Mouse (Mus musculus): ENCODE measurements around the gene Tubg2.

Tubg2 gene

DNA sequence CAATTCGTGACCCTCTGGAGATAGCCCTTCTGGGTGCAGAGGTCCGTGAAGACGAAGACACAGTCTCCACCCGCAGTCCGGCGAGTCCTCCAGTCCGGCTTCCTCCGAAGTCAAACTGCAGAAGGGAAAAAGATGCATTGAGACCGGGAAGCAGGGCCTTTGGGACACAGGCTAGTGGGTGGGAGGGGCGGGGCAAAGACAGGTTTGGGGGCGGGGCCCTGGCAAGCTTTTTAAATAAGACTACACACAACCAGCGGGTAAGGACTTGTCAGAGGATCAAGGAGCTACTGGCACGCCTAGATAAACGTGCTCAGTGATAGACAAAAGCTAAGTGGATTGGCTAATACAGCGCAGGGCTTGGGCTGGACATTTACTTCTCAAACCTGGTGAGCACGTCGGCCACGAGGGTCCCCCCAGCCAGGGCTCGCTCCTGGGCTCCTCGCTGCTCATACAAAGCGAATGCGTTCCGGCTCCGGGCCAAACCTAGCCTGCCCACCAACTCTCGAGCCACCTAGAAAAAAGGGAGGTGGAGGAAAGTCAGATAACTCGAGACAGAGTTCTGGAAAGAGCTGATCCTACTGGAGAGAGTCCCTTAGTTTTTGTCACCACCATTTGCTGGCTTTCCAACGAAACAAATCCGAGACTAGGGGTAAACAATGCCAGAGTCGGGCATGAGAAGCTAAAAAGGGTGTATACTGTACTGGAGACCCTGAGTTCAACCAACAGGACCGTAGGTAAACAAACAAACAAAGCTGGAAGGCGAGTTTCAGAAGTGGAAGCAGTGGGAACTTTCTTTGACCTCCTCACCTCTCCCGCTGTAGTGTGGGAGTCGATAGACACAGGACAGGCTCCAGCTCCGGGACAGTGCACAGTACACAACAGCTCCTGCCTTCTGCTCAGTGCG lies 9.2 kb downstream of the Tubg2 start:
- no peak for DNase-seq (ENCODE audit: low spot score in 2 of 2)

GRCm38 (mm10) chr11:101166357-101166756 lies 10.7 kb downstream of the Tubg2 start:
- no peak for DNase-seq (ENCODE audit: low spot score in 2 of 2)

DNA sequence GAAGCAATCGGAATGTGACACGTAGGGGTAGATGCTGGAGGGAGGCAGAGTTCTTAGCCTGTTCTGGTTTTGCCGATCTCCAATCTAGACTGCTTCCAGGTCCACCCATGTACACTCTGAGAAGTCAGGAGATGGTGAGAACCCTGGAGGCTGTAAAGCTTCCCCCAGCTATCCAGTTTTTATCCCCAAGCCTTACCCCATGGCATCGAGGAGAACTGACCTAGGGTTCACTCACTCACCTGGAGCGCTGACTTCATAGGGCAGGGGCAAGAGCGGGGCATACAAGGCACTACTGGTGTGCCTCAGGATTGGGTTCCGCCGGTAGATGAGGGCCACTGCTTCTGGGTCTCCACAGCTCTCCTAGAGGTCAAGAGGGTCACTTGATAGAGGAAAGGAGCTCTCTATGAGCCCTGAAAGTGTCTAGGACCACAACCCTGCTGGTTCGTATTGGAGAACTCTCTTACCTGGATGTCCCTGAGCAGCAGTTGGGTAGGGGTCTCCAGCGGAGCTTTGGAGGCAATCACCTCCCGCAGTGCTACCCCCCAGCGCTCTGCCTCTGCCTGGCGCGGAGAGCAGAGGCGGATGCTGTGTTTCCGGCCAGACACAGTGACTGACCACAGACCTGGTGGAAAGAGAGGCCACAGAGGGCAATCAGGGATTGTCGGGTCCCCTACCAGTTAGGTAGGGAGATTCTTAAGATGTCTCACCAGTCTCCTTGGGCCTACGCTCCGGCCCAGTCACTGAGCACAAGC lies 11.7 kb downstream of the Tubg2 start:
- no peak for DNase-seq (ENCODE audit: low spot score in 2 of 2)

- DNase-seq (ENCODE audit: low spot score in 2 of 2) = no peak
Observed at GRCm38 (mm10) chr11:101167963-101168300, 12.2 kb downstream of the Tubg2 start.

DNA sequence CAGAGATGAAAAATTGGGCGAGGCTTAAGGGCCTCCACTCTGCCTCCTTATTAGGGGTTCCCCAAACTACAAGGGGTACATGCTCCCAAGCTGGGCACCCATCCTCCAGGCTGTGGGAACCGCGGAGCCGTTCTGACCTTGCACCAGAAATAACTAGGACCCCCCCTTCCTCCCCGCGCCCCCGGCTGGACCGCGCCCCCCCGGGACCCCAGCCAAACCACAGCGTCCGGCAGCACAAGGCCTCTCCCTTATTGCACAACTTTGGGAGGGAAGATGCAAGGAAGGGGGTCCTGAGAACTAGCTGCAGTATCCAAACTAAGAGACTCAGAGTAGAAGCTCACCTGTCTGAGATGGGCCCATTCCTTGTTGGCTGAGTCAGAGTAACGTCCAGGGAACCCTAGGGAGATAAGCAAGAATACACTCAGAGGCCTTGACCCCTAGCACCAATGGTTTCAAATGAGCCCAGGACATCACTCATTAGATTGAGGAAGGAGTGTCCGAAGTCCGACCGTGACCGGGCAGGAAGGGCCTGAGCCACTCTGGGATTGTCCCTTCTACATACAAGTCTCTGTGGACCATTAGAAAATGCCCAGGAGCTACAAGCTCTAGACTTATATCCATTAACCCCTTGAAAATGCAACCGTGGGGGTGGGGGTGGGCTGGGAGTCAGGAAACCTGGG lies 12.7 kb downstream of the Tubg2 start:
- DNase-seq (ENCODE audit: low spot score in 2 of 2) = no peak

DNA sequence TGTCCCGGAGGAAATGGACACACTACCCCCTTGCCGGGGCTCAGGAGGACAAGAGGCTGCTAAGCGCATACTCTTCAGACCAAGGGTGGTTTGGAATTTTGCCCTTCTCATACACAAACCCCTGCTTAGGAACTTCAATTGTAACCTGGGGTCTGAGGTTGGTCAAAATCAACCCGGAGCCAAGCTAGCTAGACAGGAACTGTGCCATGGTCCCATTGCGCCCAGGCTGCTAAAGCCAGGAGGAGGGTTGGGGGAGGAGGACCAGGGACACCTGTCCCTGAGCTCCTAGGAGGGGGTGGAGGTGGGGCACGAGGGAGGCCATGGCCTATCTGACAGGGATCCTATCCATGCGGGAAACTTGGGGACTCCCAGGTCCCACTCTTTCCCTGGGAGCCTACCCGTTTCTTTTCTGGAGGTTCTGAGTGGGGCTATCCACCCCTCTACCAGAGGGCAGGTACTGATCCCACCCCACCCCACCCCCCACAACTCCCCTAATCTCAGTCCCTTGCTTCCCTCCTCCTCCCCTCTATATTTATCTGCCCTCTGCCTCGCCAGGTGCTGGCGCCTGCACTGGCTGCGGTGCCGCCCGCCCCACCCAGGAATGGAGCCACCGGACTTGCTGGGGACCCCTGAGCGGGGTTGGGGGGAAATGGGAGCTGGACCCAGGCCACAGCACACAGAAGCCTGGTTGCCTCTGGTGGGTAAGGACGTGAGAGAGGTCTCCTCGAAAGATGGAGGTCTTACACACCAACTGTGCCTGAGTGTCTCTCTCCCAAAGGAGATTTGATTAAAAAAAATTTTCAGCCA lies 13.8 kb downstream of the Tubg2 start:
- DNase-seq (ENCODE audit: low spot score in 2 of 2) = no peak

DNA sequence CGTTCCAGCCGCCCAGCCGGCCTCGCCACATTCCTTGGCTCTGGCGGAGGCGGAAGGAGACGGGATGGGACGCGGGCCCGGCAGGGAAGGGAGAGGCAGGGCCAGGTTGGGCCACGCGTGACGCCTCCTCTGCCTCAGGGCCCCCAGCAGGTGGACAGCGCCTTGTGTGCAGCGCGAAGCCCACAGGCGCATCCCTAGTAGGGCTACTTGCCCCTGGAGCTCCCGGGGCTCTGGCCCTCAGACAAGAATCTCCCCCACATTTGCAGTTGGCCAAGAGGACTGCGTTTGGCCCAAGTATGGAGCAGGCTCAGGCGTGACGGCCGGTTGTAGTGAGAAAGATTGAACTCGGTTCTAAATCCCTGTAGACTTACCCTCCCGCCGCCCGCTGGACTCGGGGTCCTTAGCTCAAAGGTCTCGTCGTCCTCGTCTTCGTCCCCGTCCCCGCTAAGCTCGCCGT lies 14.7 kb downstream of the Tubg2 start, which contains the start of gene Cntnap1:
Gene Cntnap1, plus strand, starts transcription at position 170 of the 457 bp plus-strand sequence.
- peak in 1 of 2 experiments; percentile 81 for DNase-seq (ENCODE audit: low spot score in 2 of 2)

DNA sequence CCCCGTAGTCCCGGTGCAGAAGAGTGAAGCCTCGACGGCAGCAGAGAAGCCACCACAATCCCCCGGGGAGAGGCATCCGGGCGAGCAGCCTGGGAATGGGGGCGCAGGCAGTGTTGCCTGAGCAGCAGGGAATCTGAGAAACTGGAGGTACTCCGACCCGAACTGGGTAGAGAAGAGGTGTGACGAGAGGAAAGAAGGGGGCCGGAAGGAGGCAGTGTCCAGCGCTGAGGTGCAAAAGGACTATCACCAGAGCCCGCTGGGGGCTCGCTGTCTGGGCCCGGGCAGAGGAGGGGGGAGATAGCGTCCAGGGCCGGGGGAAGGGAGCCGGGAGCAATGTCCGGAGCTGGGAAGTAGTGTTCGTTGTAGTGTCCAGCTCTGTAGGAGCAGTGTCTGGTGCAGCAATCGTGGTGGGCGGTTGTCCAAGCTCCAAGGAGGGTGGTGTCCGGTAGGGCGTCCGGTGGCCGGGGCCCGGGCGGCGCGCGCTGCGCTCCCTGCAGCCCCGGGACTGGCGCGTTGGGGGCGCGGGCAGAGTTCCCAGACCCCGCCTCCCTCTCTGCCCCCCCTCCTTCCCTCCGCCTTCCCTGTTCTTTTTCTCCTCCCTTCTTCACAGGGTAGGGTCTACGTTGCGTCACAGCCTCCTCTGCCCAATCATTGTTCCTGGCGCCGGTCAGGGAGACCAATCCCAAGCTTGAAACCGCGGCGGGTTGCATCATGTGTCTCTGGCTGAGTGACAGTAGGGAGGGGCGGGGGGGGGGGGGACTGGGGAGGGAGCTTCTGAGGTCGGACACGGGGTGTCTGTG lies 15.3 kb downstream of the Tubg2 start, which contains the start of gene Plekhh3:
Gene Plekhh3, minus strand, starts transcription at position 541 of the 800 bp plus-strand sequence.
- peak; percentile 85 to 96 for DNase-seq (ENCODE audit: low spot score in 2 of 2)

DNA sequence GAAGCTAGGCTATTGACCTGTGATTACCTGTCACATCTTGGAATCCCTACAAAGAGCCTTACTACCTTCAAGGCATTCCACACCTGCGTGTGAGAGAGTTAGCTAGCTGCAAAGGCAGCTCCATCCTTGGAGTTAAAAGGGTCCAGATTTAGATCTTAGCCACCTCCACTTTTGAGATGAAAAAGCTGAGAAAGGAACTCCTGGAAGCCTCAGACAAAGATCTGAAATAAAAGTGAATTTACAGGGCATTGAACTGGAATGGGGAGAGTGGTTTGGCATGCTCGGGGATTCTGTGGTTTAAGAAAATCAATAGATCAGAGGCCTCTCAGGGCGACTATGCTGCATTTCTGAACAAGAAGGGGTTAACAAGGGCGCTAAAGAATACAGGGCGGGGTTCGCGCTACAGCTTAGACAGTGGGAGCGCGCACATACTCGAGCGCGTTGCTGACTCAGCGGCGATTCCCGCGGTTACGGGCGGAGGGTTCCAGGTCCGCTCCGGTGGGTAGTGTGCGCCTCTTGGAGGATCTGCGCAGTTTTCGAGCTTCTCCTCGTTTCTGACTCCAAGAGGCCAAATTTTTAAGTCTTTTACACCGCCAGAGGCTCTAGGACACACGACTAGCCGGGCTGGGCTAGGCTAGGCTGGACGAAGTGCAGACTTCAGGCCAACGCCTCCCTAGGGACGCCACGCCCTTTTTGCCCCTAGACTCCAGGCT lies 16.2 kb downstream of the Tubg2 start:
- DNase-seq (ENCODE audit: low spot score in 2 of 2) = peak; percentile 70 to 78

GRCm38 (mm10) chr11:101172434-101172815 lies 16.7 kb downstream of the Tubg2 start:
- DNase-seq (ENCODE audit: low spot score in 2 of 2) = no peak

DNA sequence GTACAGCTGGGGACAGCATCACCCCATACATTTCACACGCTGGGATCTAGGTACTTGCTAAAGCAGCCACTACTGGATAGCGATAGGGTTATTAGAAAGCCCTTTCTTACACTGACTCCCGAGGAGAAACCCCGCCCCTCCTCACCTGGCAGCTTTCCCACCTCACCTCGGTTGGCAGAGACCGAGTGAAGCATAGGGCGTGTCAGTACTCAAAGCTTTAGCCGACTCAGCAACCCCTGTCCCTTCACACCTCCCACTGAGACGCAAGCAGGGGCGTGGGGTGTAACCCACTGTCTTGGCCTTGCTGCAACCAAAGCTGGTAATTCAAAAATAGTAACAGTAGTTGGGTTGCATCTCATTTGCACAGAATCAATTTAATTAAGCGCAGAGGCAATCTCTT lies 17.4 kb downstream of the Tubg2 start:
- DNase-seq (ENCODE audit: low spot score in 2 of 2) = peak in 1 of 2 experiments; percentile 76

DNA sequence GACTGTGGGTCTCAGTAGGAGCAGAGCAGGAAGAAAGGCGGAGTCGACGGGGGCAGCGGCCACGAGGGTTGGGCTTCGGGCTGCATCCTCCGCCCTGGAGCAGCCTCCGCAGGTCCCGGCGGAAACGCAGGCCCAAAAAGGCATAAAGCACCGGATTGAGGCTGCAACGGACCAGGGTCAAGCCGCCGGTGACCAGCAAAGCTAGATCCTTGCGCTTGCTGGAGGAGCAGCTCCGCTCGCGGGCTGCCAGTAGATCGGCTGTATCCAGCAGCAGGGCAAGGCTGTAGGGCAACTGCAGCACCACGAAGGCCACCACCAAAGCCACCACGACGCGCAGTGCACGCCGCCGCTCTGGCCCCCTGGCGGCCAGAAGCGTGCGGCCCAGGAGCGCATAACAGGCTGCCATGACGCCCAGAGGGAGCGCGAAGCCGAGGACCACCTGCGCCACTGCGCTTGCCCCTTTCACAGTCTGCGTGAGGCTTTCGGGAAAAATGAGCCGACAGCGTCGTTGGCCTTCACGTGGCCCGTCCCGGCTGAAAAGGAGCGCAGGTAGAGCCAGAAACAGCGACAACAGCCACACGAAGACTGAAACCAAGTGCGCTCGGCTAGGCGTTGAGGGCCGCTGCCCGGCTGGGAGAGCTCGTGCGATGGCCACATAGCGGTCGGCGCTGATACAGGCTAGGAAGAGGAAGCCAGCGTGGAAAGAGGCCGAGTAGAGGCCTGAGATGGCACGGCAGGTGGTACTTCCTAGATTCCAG lies 18.1 kb downstream of the Tubg2 start:
- peak; percentile 72 to 82 for DNase-seq (ENCODE audit: low spot score in 2 of 2)

DNA sequence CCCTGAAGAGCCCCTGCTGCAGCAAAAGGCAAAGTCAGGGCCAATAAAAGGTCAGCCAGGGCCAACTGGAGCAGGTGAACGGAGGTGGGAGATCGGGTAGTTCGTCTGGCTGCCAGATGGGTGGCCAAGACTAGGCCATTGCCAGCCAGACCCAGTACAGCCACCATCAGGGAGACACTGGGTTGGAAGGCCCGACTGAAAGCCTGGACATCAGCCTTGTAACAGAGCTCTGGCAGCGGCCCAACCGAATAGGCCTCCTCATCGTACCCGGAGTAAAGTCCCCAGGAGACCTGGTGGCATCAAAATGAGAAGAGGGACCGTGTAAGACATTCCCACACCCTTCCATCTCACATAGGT lies 18.7 kb downstream of the Tubg2 start:
- DNase-seq (ENCODE audit: low spot score in 2 of 2) = no peak

- DNase-seq (ENCODE audit: low spot score in 2 of 2) = no peak
Observed at GRCm38 (mm10) chr11:101174851-101175628, 19.3 kb downstream of the Tubg2 start, which contains the start of gene Ccr10. Gene Ccr10, minus strand, starts transcription at chr11:101175443.

- no peak for DNase-seq (ENCODE audit: low spot score in 2 of 2)
Observed at GRCm38 (mm10) chr11:101175636-101176116, 20.0 kb downstream of the Tubg2 start.

- DNase-seq (ENCODE audit: low spot score in 2 of 2) = no peak
Observed at GRCm38 (mm10) chr11:101176117-101176691, 20.5 kb downstream of the Tubg2 start.

GRCm38 (mm10) chr11:101176933-101177773 lies 21.4 kb downstream of the Tubg2 start:
- DNase-seq (ENCODE audit: low spot score in 2 of 2) = no peak
